Mouse (Mus musculus): ENCODE results near the gene Gm6890. TPM values are rescaled to one million over a fixed set of nuclear protein-coding genes. Genes with fewer than 3 reads are reported as not detected.

Gm6890 gene
- not detected in 2 replicates for polyA plus RNA-seq (2012; rRNA removed; ENCODE audit: low replicate concordance)

GRCm38 (mm10) chrX:74740627-74741026 is at the start of gene Gm6890:
TSS of gene Gm6890 (plus strand) at chrX:74740927.

Other genes starting within 250 kb of the Gm6890 start
- not detected in 2 replicates for gene Olfr1326-ps1, start 166.0 kb upstream of the Gm6890 start, polyA plus RNA-seq (2012; rRNA removed; ENCODE audit: low replicate concordance)
- not detected in 2 replicates for gene Olfr1325, start 148.2 kb upstream of the Gm6890 start, polyA plus RNA-seq (2012; rRNA removed; ENCODE audit: low replicate concordance)
- gene Gm5640, start 95.3 kb upstream of the Gm6890 start, polyA plus RNA-seq (2012; rRNA removed; ENCODE audit: low replicate concordance) = not detected in 2 replicates
- gene Gm5936, start 96.3 kb downstream of the Gm6890 start, polyA plus RNA-seq (2012; rRNA removed; ENCODE audit: low replicate concordance) = not detected in 2 replicates

All from duodenum, adult 2 months (tissue).